Mouse (Mus musculus): Measurements from ENCODE around the gene Nlrx1. TPM values are rescaled to one million over a fixed set of nuclear protein-coding genes. Genes with fewer than 3 reads are reported as not detected.

Nlrx1 gene
- polyA plus RNA-seq, 1 experiment from 2014 or later, result 4.8 TPM

DNA sequence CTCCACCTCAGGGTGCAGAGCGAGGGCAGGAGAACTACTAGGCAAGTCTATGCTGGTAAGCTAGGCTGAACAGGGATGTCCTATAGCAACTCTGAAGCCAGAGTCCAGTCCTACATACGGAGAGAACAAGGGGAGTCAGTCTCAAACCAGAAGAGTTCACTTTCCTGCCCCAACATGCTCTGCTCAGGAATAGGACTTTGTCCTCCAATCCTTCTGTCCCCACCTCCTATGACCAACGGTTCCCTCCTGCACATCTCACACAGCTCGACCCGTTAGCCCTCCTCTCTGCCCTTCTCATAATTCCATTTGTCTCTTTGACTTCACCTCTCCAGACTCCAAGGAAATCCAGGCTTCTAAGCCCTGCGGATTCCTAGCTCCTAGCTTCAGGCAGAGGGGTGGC lies 20.5 kb downstream of the Nlrx1 start:
- Histone ChIP-seq H3K36me3 (replicated peaks) (no peaks in the 10 kb centered on the region), H3K27ac (no peak overlapping the region), H3K27me3 (replicated peaks) (no peaks in the 10 kb centered on the region), H3K9ac (no peak overlapping the region), H3K9me3 (no peaks in the 10 kb centered on the region), H3K4me3 (no peak overlapping the region), H3K4me2 (no peak overlapping the region), H3K4me1 (peaks cover 11% of the 10 kb centered on the region)
- ATAC-seq (replicated peaks), result no peak
- WGBS, result 80% methylated on average over 6 of the region's 6 CpGs

DNA sequence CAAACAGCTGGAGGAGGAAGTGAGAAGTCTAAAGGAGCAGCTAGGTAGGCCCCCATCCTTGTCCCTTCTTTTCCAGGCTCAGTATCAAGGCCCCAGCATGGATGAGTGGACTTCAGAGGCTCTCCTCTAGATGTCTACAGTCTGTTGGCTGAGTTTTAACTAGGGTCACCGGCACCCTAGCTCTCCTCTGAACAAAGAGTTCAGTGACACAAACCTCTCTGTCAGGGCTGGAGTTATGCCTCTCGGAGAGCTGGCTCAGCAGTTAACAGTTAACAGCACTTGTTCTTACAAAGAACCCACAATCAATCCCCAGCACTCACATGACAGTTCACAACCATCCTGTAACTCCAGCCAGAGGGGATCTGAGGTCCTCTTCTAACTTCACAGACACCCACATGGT lies 24.8 kb downstream of the Nlrx1 start:
- Histone ChIP-seq H3K4me1 (no peaks in the 10 kb centered on the region), H3K27me3 (replicated peaks) (no peaks in the 10 kb centered on the region), H3K9me3 (no peaks in the 10 kb centered on the region), H3K27ac (no peak overlapping the region), H3K9ac (no peak overlapping the region), H3K4me2 (no peak overlapping the region), H3K4me3 (no peak overlapping the region), H3K36me3 (replicated peaks) (no peaks in the 10 kb centered on the region)
- no peak for ATAC-seq (replicated peaks)
- WGBS, result 71% methylated on average over 2 of the region's 2 CpGs

DNA sequence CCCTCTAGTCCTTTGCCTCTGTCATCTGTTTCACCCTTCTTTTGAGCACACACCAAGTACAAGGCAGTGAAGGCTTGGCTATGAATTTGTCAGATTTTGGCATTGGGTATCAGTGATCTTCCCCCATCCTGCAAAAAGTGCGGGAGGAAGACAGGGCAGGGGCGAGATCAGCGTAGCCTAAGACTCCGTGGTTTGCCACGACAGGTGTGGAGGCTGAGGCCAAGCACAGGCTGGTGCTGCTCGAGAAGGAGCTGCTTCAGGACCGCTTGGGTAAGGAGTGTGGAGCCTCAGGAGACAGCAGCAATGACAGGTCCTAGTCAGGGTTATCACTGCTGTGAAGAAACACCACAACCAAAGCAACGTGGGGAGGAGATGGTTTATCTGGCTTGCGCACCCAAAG lies 27.0 kb downstream of the Nlrx1 start:
- no peak overlapping the region for H3K9ac ChIP-seq
- H3K36me3 ChIP-seq (replicated peaks), result no peaks in the 10 kb centered on the region
- H3K27me3 ChIP-seq (replicated peaks), result no peaks in the 10 kb centered on the region
- WGBS, result 78% methylated on average over 9 of the region's 9 CpGs
- H3K27ac ChIP-seq, result no peak overlapping the region
- H3K4me3 ChIP-seq, result no peak overlapping the region
- H3K4me2 ChIP-seq, result no peak overlapping the region
- no peaks in the 10 kb centered on the region for H3K9me3 ChIP-seq
- ATAC-seq (replicated peaks), result no peak
- H3K4me1 ChIP-seq, result no peaks in the 10 kb centered on the region

DNA sequence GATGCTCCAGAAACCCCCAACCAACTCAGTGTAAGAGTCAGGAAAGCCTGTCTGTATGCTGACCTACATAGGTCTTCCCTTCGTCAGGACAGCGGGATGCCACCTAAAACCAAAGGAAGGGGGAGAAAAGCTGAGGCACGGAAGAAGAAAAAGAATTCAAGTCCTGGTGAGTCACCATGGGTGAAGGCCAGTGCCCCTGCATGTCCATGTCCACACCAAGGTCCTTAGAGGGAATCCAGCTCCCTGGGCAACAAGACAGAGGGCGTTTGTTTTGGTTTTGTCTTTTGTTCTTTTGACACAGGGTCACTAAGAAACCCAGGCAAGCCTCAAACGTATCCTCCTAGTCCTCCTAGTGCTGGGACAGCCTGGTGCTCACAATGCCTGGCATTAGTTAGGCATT lies 27.5 kb downstream of the Nlrx1 start:
- no peaks in the 10 kb centered on the region for H3K4me1 ChIP-seq
- no peak overlapping the region for H3K27ac ChIP-seq
- H3K27me3 ChIP-seq (replicated peaks), result no peaks in the 10 kb centered on the region
- no peaks in the 10 kb centered on the region for H3K36me3 ChIP-seq (replicated peaks)
- H3K4me2 ChIP-seq, result no peak overlapping the region
- H3K4me3 ChIP-seq, result no peak overlapping the region
- ATAC-seq (replicated peaks), result no peak
- no peaks in the 10 kb centered on the region for H3K9me3 ChIP-seq
- 44% methylated on average over 5 of the region's 5 CpGs for WGBS
- no peak overlapping the region for H3K9ac ChIP-seq

GRCm38 (mm10) chr9:44240399-44240798 lies 28.0 kb downstream of the Nlrx1 start, which contains the start of gene Ccdc153:
Ccdc153 (plus strand) TSS chr9:44240676.
- H3K4me2 ChIP-seq, result no peak within 1 kb of the TSS

GRCm38 (mm10) chr9:44239447-44239846 lies 29.0 kb downstream of the Nlrx1 start:
- Histone ChIP-seq H3K4me3 (no peak overlapping the region), H3K4me2 (no peak overlapping the region), H3K9ac (no peak overlapping the region), H3K27ac (no peak overlapping the region), H3K4me1 (0 out of 2 replicates have a peak, but pooled peaks cover 4% of the 10 kb centered on the region), H3K27me3 (replicated peaks) (no peaks in the 10 kb centered on the region), H3K36me3 (replicated peaks) (no peaks in the 10 kb centered on the region), H3K9me3 (no peaks in the 10 kb centered on the region)
- 14% methylated on average over 5 of the region's 5 CpGs for WGBS
- 0 out of 2 replicates have a peak, but pooled peaks have one; percentile 33 for ATAC-seq (replicated peaks)

More at GRCm38 (mm10) chr9:44240399-44240798, 28.0 kb downstream of the Nlrx1 start, which contains the start of gene Ccdc153:
- Histone ChIP-seq H3K27me3 (replicated peaks) (no peaks in the 10 kb centered on the region), H3K4me1 (no peaks in the 10 kb centered on the region), H3K36me3 (replicated peaks) (no peaks in the 10 kb centered on the region), H3K9ac (no peak within 1 kb of the TSS), H3K4me3 (no peak within 1 kb of the TSS), H3K27ac (no peak within 1 kb of the TSS), H3K9me3 (no peaks in the 10 kb centered on the region)
- 57% methylated on average over 2 of the region's 2 CpGs for WGBS
- no peak for ATAC-seq (replicated peaks)

GRCm38 (mm10) chr9:44238501-44239190 lies 29.8 kb downstream of the Nlrx1 start:
- no peak overlapping the region for H3K9ac ChIP-seq
- no peak for ATAC-seq (replicated peaks)
- no peaks in the 10 kb centered on the region for H3K36me3 ChIP-seq (replicated peaks)
- no peak overlapping the region for H3K4me2 ChIP-seq
- H3K4me1 ChIP-seq, result 0 out of 2 replicates have a peak, but pooled peaks cover 6% of the 10 kb centered on the region
- no peaks in the 10 kb centered on the region for H3K27me3 ChIP-seq (replicated peaks)
- no peak overlapping the region for H3K4me3 ChIP-seq
- H3K27ac ChIP-seq, result no peak overlapping the region
- H3K9me3 ChIP-seq, result no peaks in the 10 kb centered on the region
- WGBS, result 77% methylated on average over 17 of the region's 17 CpGs

DNA sequence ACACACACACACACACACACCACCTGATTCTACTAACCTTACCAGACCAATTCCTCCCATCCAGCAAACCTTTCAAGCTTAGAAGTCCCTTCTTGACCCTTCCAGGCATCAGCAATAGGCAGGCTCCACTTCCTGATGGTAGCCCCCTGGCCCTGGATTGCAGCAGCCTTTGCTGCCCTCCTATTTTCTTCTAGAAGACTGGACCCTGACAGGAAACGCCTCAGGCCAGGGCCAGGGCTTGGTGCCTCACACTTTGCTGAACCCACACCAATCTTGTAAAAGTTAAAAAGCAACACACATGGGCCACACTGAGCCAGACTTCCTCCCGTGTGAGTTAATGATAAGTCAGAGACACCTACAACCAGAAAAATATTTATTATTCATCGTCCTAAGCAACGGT lies 31.3 kb downstream of the Nlrx1 start:
- no peaks in the 10 kb centered on the region for H3K27me3 ChIP-seq (replicated peaks)
- 81% methylated on average over 4 of the region's 4 CpGs for WGBS
- H3K27ac ChIP-seq, result no peak overlapping the region
- no peak for ATAC-seq (replicated peaks)
- H3K4me3 ChIP-seq, result no peak overlapping the region
- no peaks in the 10 kb centered on the region for H3K9me3 ChIP-seq
- H3K36me3 ChIP-seq (replicated peaks), result no peaks in the 10 kb centered on the region
- peaks cover 14% of the 10 kb centered on the region for H3K4me1 ChIP-seq
- no peak overlapping the region for H3K4me2 ChIP-seq
- H3K9ac ChIP-seq, result no peak overlapping the region

- no peaks in the 10 kb centered on the region for H3K36me3 ChIP-seq (replicated peaks)
- H3K27me3 ChIP-seq (replicated peaks), result no peaks in the 10 kb centered on the region
- no peak overlapping the region for H3K27ac ChIP-seq
- peaks cover 19% of the 10 kb centered on the region for H3K4me1 ChIP-seq
- no peak overlapping the region for H3K4me2 ChIP-seq
- H3K9ac ChIP-seq, result 0 out of 2 replicates have a peak overlapping the region, but pooled peaks have one; percentile 4
- H3K4me3 ChIP-seq, result no peak overlapping the region
- WGBS, result 59% methylated on average over 4 of the region's 4 CpGs
- no peak for ATAC-seq (replicated peaks)
- H3K9me3 ChIP-seq, result no peaks in the 10 kb centered on the region
Measured at GRCm38 (mm10) chr9:44236601-44237000, 31.8 kb downstream of the Nlrx1 start.

- Histone ChIP-seq H3K27me3 (replicated peaks) (no peaks in the 10 kb centered on the region), H3K4me3 (peak overlapping the region; percentile 73), H3K4me1 (peaks cover 26% of the 10 kb centered on the region), H3K9me3 (no peaks in the 10 kb centered on the region), H3K4me2 (peak overlapping the region; percentile 44), H3K9ac (peak overlapping the region; percentile 3; the same call in 1 of the 2 replicates), H3K36me3 (replicated peaks) (no peaks in the 10 kb centered on the region), H3K27ac (peak overlapping the region; percentile 96)
- ATAC-seq (replicated peaks), result peak; percentile 53
- 26% methylated on average over 19 of the region's 19 CpGs for WGBS
Measured at GRCm38 (mm10) chr9:44234479-44235427, 33.6 kb downstream of the Nlrx1 start.

DNA sequence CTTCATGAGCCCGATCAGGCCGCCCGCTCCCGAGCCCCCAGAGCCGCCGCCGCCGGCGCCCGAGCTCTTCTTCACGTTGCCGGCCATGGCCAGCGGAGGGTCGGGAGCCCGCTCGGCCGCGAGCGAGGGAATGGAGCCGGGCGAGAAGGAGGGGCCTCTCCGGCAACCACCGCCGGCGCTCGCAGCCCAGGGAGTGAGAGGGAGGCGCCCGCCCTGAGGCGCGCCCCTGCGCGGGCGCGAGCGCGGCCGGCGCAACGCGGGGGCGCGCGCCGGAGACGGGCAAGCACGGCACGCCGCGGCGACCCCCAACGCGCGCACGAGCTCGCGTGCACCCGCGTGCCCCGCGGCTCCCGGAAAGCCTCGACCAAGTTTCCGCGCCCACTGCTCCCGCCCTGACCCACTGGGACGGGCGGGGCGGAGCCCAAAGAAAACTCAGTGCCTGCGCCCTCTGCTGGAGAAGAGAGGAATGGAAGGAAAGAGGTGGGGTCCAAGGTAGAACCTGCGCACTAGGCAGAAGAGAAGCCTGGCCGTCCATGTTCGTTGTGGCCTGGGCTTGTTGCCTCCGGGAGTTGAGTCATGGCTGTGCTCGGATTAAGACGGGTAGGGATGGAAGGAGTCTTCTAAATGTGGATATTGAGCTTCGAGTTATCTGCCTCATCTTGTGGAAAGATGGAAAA lies 34.5 kb downstream of the Nlrx1 start, which contains the start of gene Cbl:
Cbl (minus strand) TSS at position 248 of the 677 bp plus-strand sequence.
- Histone ChIP-seq H3K4me1 (peaks cover 27% of the 10 kb centered on the region), H3K36me3 (replicated peaks) (no peaks in the 10 kb centered on the region), H3K4me2 (peak within 1 kb of the TSS; percentile 75), H3K27ac (peak within 1 kb of the TSS; percentile 96), H3K4me3 (peak within 1 kb of the TSS; percentile 73), H3K27me3 (replicated peaks) (no peaks in the 10 kb centered on the region), H3K9ac (peak within 1 kb of the TSS; percentile 81), H3K9me3 (no peaks in the 10 kb centered on the region)
- under 1% methylated on average over 72 of the region's 76 CpGs for WGBS
- peak; percentile 92 for ATAC-seq (replicated peaks)

Data from midbrain, embryonic 15.5 days (tissue).